Mouse (Mus musculus): Measurements from ENCODE around the gene Gtf2h1.

DNA sequence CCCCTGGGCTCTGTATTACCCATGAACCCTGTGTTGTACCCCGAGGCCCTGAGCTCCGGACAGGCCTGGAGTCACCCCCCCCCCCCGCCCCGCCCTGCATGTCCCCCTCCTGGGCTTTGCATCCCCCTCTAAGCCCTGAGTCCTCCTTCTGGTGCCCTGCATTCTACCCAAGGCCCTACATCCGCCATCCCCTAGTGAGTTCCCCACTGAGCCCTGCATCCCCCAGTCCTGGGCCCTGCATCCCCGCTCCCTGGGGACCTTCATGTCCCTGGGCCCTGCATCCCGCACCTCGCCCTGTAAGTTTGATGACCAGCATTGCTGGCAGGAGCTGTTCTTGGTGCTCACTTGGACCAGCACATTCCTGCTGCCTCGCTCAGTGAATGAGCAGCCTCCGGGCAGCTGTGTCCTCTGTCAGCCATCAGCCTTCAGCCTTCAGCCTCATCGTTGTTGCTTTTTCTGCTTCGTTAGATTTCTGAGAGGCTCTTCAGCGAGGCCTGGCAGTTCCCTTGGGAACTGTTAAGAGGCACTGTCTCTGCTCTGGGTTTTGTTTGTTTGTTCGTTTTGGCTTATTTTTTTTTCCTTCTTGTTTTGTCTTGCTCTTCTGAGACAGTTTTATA, 39.2 kb downstream of the Gtf2h1 start:
- TF ChIP-seq POLR2A (IDR thresholded peaks at IDR 0.05; ENCODE audit: control insufficient read depth, low read depth, low read length) (no peak), CTCF (IDR thresholded peaks at IDR 0.05; ENCODE audit: control insufficient read depth, insufficient read depth, insufficient replicate concordance, low read depth, low read length) (no peak)
